Mouse (Mus musculus) myocyte (in vitro differentiated cells): Measurements from ENCODE around the gene Col3a1.

Source experiments
- E2F4 ChIP-seq: IDR thresholded peaks from one replicate; pipeline ENCODE4 v1.6.1; 2011; ENCODE audit warnings: mild to moderate bottlenecking, control low read depth, moderate library complexity; ENCODE audit not compliant: insufficient read depth
- MAX ChIP-seq: IDR thresholded peaks from one replicate; pipeline ENCODE4 v1.6.1; 2011; ENCODE audit warnings: low read depth, mild to moderate bottlenecking, control low read depth
- MYOD1 ChIP-seq, 3 experiments: IDR thresholded peaks; one replicate each; pipeline ENCODE4 v1.6.1; 2011; ENCODE audit warnings: control low read depth in 2 of 3, low read depth in 2 of 3, mild to moderate bottlenecking in 2 of 3, moderate library complexity in 1 of 3; ENCODE audit not compliant: insufficient read length in 2 of 3, control insufficient read depth in 1 of 3
- POLR2A ChIP-seq: IDR thresholded peaks from one replicate; pipeline ENCODE4 v1.6.1; 2011; ENCODE audit warnings: low read depth, mild to moderate bottlenecking, control low read depth, moderate library complexity; ENCODE audit not compliant: insufficient read length
- POLR2AphosphoS2 ChIP-seq: IDR thresholded peaks from one replicate; pipeline ENCODE4 v1.6.1; 2011; ENCODE audit warnings: low read depth, control low read depth; ENCODE audit not compliant: insufficient read length
- REST ChIP-seq: IDR thresholded peaks from one replicate; pipeline ENCODE4 v1.6.1; 2011; ENCODE audit warnings: mild to moderate bottlenecking, control low read depth, moderate library complexity; ENCODE audit not compliant: insufficient read depth, insufficient read length
- SRF ChIP-seq: IDR thresholded peaks from one replicate; pipeline ENCODE4 v1.6.1; 2011; ENCODE audit warnings: low read depth; ENCODE audit not compliant: control insufficient read depth, insufficient read length
- TCF12 ChIP-seq: IDR thresholded peaks from one replicate; pipeline ENCODE4 v1.6.1; 2011; ENCODE audit warnings: mild to moderate bottlenecking, control low read depth; ENCODE audit not compliant: poor library complexity, insufficient read depth, severe bottlenecking
- USF1 ChIP-seq: IDR thresholded peaks from one replicate; pipeline ENCODE4 v1.6.1; 2011; ENCODE audit warnings: low read depth, mild to moderate bottlenecking, control low read depth, moderate library complexity

DNA sequence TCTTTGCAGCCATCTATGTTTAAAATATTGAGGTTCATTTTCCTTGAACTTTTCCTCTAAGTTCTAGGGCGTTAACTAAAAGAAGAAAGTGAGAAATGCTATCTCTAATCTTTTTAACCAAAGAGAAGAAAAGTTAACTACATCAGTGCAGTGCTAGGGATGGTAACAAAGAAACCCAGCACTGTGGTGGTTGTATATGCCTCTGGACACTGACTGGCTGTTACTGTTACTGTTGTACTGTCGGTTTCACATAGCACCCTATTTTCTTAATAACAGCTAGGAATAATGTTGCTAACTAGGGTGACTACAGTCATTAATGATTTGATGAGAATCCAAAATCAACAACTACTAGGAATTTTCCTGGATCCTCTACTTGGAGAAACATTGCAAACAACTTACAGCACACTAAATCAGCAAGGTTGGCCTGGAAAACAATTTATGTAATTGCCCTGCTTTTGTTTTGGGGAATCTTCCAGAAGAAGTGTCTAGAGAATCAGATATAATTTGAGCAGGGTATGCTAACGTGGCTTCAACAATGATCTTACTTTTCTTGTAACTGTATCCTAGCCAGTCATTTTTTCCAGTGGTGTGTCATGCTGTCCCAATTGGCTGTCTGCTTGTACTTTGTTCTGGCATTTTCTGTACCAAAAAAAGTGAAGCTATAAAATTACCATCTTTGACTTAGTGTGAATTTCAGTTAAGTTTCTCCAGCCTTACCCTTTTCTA lies 11.8 kb upstream of the Col3a1 start:
- TF ChIP-seq POLR2A (no peak), USF1 (no peak), POLR2AphosphoS2 (no peak), E2F4 (no peak), MAX (no peak), SRF (no peak), MYOD1 (IDR thresholded peaks at IDR 0.05; ENCODE audit: control insufficient read depth in 1 of 3, insufficient read length in 2 of 3, low read depth in 2 of 3) (no peak), REST (no peak), TCF12 (no peak)
